Mouse (Mus musculus): ENCODE measurements at regions not wholly inside any gene's neighbourhood (a gene's known extent, or its start where the extent isn't known, plus 50 kb on each side); places are given as distances from the start of the nearest gene placed in this dataset.

GRCm38 (mm10) chr8:39329378-39329777 is 1345.5 kb upstream of the Adam24 start:
- TF ChIP-seq EP300 (IDR thresholded peaks at IDR 0.05) (no peak), CTCF (IDR thresholded peaks at IDR 0.05) (no peak)

Measured in lung, postnatal 0 days (tissue).